Mouse (Mus musculus) gonadal fat pad, adult 2 months (tissue): ENCODE measurements around the gene Pfkl. TPM values are rescaled to one million over a fixed set of nuclear protein-coding genes. Genes with fewer than 3 reads are reported as not detected.
"Not testable (repeated sequence)": the region's sequence is repeated elsewhere in the genome, so short reads cannot be mapped to it uniquely, and the experiment has no call there.

ENCODE experiments used
- DNase-seq: peaks from one replicate; pipeline ENCODE4 v3.0.0-alpha.2; 2012; ENCODE audit warnings: low read depth
- polyA plus RNA-seq: library from polyadenylated mRNA; depleted of rRNA; stranded (reverse); fragments of >200 nt; gene quantifications from 2 replicates; pipeline ENCODE4 v1.2.3, GENCODE M21; 2012; rRNA removed

Pfkl gene
- polyA plus RNA-seq = 115 and 175 TPM in 2 replicates

DNA sequence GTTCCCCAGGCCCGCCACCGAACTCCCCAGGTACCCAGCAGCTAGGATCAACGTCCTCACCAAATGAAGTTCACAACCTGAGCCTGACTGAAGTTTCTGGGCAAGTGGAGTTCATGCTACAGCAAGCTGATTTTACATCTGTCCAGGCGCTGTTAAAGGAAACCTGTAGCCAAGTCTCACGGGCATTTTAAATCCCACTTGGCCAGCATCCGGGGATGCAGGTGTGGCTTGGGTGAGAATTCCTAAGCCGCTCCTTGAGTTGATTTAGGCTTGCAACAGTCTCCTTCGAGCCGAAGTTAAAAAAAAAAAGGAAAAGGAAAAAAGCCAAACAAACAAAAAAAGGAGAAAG, at the start of gene Pfkl:
Gene Pfkl (minus strand): TSS at position 139 of the 349 bp plus-strand sequence.
- no peak for DNase-seq

DNA sequence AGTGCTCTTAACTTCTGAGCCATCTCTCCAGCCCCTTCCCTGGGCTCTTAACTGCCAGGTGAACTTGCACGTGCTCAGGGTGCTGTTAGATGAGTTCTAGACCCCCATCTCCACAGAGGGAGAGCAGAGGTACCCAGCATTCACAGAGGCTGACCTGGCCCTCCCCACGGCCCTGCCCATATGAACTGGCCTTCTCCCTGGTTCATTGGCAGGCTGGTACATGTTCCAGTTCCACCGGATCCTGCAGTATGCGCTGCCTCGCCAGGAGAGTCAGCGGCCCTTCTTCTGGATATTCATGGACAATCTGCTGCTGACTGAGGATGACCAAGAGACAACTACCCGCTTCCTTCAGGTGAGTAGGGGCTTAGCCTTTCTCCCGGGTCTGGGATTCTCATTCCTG, 47.2 kb upstream of the Pfkl start:
- no peak for DNase-seq

DNA sequence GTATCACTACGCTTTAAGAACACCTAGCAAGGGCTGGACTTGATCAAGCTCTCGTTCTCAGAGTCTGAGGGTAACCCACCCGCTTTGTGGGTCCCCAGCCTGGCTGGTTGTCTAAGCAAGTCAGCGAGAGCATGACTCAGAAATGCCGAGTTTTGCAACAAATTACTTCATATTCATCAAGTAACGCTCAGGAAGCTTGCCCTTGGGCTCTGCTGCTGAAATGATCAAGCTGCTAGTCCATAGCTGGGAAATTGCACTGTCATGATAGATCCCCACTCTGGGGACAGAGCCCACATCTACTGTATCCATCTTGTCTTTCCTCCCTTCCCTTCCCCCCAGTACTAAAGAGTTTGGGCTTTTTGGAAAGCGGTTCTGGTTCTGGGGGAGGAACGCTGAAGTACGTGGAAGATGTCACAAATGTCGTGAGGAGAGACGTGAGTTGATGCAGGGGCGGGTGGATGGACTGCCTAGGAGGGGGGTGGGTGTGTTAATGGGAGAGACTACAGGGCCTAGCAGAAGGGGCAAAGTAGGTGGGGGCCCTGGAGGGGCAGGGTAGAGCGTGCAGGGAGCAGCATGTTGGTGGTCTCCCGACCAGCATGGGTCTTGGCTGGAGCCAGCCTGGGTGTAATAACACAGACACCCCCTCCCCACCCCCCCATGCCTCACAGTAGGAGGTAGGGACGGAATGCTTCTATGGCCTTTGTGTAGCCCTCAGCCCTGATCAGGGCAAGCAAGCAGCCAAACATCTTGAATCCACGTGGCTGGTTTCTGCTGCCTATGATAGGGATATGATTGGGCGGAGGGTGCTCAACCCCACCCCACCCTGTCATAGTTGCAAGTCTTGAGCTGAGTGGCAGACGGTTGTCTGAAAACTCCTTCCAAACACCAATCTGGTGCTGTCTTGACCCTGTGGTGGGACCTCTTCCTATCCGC, 45.0 kb upstream of the Pfkl start:
- DNase-seq = no peak

DNA sequence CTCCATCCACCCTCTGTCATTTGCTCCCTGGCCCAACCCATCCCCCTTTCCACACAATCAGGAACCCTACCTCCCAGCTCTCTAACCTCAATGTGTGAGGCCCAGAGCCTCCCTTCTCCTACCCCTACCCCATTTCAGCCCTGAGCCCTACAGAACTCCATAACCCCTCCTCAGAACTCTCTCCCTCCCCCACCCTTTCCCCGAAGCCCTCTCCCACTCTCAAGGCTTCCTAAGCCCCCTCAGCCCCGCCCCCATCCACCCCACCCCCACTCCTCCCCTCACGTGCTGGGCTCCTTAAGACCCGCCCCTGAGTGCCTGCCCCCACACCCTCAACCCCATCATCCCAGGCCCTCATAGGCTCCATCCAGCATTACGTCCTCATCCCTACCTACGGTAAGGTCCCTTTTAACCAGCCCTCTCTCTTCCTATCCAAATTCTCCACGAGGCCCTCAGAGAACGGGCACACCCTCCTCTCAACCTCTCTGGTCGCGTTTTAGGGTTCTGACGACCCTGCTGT, 39.7 kb upstream of the Pfkl start:
- no peak for DNase-seq

DNA sequence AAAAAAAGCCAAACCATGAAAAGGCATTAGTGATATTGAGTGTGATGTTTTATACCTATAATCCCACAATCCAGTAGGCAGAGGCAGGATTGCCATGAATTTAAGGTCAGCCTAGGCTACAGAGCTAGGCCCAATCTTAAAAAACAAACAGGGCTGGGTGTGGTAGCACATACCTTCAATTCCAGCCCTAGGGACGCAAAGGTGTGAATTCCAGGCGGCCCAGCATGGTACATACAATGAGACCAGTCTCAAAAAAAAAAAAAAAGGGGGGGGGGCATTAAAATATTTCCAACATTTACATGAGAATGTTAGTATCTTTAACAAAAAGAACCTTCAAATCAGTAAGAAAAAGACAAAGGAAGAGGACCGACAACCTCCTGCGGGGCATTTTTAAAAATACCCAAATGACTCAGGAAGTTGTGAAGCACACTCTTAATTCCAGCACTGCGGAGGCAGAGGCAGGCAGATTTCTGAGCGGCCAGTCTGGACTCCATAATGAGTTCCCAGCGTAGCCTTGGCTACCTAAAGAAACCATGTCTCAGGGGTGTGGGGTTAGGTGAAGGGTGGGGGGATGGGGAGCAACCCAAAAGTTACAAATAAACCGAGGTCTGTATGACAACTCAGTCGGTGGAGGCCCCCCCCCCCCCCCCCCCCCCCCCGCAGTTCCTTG, 38.3 kb upstream of the Pfkl start:
- DNase-seq = no peak

DNA sequence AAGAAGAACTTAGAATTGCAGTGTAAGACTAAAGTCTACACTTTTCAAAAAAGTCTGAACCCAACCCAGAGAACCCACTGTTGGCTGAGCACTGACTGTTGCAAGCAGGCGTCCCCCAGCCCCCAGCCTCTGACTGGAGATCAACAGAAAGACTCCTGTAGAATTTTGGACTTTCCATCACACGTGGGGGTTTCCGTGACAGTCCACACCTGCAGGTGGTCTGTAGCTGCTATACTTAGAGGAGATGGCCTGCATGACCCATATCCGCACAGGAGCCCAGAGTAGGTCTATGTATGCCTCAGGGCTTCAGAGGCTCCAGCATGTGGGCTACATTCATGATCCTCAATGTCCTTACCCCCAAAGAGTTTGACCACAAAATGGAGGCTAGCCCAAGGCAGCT, 36.5 kb upstream of the Pfkl start:
- DNase-seq = no peak

DNA sequence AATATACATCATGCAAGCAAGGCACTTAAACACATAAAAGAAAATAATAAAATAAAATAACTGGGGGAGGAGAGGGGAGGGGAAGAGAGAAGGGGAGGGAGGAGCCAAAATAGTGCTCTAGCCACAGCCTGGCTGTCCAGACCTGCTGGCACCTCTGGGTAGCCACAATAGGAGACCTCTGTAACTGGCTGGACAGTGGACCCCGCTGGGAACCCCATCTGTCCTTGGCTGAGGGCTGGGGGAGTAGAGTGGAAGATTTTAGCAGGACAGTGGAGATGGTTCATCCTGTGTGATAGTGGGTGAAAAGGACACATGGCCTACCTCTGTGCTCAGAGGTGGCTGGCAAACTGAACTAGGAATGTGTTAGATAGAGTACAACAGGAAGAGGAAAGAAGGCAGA, 34.6 kb upstream of the Pfkl start:
- no peak for DNase-seq

DNA sequence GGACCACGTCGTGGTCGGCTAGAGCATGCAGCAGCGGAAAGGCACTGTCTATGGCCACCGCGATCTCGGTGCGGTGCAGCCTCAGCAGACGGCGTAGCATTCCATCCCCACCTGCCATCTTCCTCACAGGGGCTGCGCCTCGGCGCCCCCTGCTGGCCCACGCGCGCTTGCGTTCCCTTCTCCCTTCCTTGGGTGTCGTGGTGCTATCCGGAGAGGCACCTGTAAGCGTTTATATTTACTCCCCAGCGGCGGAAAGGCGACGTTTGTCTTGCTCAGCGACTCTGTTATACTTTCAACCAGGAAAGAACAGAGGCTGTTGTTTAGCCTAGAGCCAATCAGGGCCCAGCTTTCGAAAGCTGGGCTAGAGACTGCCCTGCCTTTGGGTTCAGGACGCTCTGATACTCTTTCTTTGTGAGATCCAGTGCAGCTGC, 33.5 kb upstream of the Pfkl start, which contains the start of gene Aire:
Gene Aire (minus strand): TSS at position 205 of the 431 bp plus-strand sequence.
- no peak for DNase-seq

DNA sequence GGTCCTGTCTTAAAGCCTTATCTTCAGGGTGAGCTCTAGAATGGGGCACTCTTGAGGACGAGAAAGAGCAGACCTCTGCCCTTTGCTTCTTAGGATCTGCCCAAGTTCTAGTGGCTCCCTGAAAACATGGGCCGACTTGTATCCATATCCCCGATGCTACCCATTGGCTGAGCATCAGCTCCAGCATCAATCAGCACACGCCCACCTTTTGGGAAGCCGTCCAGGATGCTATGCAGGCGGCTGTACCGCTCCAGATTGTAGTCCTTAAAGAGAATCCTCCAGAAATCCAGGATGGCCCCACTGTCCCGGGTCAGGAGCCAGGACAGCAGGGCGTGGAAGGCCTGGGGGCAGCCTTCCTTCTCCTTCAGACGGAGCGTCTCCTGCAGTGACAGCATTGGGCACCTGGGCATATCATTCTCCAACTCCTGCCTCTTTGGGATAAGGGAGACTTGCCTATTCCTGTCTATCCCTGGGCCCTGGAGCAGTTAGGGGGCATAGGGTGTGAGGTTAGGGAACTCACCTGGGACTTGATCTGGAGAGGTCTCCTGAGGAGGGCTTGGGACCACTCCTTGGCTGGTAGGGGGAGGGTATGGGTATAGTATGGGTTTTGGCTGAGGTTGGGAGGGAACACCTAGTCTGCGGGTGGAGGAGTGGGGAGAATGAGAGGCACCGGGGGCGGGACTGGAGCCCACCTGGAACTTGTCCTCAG, 33.0 kb upstream of the Pfkl start:
- no peak for DNase-seq

DNA sequence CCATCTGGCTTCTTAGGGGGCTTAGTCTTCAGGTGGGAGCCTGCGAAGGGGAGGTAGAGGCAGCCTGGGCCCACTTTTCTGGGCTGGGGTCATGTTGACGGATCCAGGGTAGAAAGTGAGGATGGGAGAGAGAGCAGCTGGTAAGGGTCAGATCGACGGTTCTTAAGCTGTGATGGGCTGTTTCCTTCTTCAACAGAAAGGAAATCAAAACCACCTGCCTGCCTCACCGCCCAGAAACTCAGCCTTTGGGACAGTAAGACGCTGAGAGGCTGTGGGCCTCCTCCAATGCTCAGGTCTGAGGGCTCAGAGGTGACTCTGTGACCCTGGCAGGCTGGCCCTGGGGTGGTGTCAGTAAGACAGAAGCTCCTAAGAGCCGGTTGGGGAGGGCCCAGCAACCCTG, 32.2 kb upstream of the Pfkl start:
- no peak for DNase-seq

DNA sequence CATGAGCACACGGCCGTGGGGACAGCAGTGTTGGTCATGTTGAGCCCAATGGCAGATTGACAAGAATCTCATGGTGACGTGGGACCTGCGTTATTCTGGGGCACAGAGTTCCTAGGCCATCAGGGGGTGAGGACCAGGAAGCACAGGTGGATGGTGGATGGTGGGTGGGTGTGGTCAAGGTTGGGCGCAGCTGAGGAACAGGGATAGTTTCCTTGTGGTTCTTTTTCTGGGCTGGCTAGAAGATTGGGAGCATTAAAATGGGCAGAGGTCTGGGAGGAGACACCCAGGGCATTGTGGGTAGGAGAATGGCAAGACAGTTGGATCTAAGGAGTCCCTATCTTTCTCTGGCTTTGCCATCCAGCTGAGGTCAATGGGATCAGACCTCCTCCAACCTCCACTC, 31.8 kb upstream of the Pfkl start, which contains the start of gene Dnmt3l:
Gene Dnmt3l (plus strand): TSS at position 301 of the 400 bp plus-strand sequence.
- DNase-seq = no peak

DNA sequence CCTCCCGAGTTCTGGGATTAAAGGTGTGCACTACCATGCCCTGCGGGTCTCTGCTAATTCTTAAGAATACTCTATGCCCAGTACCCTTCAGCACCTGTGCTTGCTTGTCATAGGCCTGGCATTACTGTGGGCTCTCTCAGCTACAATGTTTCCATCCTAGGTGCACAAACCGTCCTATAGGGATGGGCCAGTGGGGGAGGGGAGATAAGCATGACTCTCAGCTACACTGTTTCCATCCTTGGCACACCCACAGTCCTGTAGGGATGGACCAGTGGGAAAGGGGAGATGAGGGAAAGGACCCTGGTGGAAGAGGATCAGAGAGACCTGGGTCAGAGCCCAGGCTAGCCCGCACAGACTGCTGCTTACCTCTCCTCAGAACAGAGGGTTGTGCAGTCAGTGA, 27.3 kb upstream of the Pfkl start:
- DNase-seq = no peak

DNA sequence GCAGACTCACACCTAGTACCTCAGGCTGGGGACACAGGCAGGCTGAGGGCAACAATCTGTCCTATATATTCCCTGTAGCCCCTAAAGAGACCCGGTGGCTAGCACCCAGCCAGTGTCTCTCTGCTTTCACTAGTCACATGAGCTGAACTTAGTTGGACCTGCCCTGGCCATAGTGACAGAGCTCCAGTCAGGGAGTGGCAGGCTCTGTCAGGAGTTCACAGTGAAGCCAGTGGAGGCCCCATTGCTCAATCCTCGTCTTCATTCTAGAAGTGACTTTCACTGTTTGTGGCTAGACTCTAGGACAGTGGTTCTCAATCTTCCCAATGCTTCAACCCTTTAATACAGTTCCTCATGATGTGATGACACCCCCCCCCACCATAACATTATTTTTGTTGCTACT, 22.1 kb upstream of the Pfkl start:
- DNase-seq = no peak

DNA sequence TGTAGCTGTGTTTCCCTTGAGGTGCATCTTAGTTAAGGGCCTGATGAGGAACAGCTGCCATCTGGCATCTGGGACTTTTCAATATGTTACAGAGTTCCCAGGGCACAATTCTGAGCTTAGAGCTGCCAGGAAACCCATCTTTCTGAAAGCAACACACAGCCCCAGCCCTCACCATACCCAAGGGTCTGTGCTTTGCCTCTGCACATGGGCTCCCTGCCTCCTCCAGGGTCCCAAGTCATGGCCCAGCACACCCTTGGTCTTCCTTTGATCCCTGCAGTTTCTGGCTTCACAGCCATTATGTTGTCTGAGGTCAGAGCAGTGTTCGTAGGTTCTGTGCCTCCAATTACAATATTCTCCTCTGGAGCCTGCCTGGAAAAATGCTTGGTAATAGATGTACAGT, 19.2 kb upstream of the Pfkl start:
- DNase-seq = no peak

DNA sequence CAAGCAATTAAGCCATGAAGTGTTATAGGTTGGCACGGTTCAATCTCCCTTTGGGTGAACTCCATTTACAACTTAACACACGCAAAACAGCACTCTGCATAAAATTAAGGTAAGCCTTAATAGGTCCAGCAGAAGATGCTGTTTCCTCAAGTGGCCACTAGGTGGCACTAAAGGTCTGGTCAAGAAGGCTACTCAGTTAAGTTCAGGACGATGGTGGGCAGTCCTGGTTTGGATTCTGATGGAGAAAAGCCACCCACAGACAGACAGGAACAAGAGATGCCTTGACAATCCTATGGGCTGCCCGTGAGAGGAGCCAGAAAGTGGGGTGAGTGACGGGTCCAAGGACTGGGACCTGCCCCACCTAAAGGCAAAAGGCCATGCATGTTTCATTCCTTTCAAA, 18.2 kb upstream of the Pfkl start:
- no peak for DNase-seq

DNA sequence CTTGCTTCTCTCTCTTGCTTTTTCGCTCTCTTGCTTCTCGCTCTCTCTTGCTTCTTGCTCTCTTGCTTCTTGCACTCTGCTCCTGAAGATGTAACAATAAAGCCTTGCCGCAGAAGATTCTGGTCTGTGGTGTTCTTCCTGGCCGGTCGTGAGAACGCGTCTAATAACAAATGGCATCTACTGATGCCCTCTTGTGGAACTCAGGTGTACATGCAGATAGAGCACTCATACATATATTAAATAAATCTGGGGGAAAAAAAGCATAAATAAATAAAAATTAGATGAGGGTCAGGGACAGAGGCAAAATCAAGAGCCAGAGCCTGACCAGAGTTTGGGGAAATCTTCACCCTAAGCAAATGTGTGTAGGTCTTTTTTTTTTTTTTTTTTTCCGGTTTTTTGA, 15.6 kb upstream of the Pfkl start:
- DNase-seq = not testable (repeated sequence)

DNA sequence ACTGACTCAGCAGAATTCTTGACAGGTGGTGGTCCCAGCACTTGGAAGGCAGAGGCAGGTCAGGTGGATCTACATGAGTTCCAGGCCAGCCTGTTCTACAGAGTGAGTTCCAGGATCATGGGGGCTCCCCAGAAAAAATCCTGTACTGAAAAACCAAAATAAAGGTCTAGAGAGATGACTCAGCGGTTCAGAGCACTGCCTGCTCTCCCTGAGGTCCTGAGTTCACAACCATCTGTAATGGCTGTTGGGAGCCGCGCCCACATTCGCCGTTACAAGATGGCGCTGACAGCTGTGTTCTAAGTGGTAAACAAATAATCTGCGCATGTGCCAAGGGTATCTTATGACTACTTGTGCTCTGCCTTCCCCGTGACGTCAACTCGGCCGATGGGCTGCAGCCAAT, 10.1 kb upstream of the Pfkl start:
- DNase-seq = not testable (repeated sequence)

DNA sequence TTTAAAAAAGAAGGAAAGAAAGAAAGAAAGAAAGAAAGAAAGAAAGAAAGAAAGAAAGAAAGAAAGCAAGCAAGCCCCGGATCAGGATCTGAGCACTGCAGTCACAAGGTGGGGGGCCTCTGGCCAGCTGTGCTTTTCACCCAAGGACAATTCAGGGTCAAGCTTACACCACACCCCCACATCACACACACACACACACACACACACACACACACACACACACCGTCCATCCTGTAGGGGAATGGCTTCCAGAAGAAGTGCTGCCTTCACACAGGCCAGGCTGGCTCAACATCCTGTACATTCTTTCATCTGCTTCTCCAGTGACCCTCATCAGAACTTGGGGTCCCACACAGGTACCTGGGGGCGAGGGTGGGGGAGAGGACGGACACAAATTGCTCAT, 9.4 kb upstream of the Pfkl start:
- DNase-seq = no peak

DNA sequence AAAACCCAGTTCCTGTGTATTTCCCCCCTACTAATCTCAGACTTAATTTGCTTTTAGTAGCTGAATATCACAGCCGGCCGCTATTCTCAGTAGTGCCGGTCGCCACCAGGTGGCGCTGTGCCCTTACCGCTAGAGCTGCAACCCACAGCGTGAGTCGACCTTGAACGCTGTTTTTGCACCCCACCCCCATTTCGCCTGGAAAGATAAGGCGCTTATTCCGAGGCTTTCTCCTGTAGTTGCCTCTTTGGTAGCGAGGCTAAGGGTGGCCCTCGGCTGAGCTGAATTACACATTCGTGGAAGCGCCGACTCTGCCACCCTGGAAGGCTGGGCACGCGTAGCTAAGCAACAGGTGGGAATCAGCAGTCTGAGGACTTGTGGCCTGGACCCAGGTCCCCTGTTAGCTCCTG, 8.9 kb upstream of the Pfkl start:
- DNase-seq = no peak

DNA sequence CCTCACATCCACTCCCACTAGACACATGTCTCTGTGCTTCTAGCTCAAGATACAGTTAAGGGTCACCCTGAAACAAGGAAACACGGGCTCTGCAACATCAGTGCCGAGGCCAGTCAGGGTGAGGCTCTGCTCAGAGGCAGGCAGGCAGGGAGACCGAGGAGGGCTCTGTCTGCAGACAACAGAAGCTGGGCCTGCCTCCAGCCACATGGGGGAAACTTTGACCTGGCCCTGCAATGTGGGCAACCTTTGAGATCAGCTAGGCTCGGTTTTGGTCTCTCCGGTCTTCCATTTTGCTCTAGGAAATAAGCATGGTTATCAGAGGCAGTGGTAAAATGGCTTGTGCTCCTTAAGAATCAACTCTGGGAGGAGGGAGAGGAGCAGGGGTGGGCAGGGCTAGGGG, 6.5 kb upstream of the Pfkl start:
- DNase-seq = no peak

DNA sequence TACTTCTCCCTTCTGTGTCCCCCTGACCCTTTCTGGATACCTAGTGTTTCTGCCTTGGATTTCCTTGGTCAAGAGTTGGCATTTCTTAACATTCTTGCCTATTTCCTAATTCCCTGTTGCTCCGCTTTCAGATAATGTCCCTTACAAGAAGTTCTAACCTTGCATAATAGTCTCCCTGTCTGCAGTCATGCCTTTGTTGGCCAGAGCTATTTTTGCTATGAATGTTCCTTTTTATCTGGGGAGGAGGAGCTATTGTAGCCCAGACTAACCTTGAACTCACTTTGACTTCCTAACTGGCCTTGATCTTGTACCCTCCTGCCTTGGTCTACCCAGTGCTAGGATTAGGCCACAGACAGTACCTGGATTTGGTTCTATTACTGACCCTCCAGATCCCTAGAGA, 5.6 kb upstream of the Pfkl start:
- DNase-seq = no peak
